Mouse (Mus musculus): ENCODE measurements around the gene Nsrp1.
A peak's percentile ranks its signal among the peaks of the same experiment; 100 is the strongest.
"Not testable (repeated sequence)": the region's sequence is repeated elsewhere in the genome, so short reads cannot be mapped to it uniquely, and the experiment has no call there.

Nsrp1 gene

DNA sequence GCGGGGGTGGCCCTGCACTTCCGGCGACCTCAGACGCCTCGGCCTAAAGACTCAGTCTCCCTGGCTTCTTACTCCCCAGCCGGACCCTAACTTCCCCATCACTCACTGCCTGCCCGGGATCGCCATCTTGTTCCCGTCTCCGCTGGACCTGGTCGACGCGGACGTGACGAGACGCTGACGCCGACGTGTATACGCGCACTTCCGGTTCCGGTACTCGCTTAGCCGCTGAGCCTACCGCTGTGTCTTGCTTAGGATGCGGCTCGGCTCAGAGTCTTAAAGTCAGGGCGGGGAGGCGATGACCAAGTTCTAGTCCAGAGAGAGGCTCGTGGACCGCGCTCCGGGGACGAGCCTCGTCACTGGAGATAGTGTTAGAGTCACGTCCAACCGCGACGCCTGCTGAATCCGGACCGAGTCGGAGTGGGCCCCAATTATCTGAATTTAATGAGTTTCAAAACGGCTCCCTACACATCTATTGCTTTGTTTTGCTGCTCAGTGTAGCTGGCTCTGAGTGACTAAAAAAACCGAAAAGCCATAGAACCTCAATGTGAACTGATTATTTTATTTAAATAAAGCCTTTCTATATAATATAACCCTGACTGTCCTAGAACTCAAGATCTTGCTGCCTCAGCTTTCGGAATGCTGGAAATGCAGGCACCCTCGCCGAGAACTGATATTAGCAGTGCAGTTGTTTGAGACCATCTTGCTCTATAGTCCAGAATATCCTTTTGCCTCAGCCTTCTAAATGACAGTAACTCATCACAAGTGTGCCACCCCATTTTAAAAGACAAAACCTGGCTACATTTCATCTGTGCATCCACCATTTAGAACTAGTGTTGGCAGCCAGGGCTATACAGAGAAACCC is at the start of gene Nsrp1:
Gene Nsrp1 (minus strand): TSS at position 163 of the 862 bp plus-strand sequence.
- DNase-seq (ENCODE audit: low spot score in 2 of 2), result peak; percentile 82 to 92

DNA sequence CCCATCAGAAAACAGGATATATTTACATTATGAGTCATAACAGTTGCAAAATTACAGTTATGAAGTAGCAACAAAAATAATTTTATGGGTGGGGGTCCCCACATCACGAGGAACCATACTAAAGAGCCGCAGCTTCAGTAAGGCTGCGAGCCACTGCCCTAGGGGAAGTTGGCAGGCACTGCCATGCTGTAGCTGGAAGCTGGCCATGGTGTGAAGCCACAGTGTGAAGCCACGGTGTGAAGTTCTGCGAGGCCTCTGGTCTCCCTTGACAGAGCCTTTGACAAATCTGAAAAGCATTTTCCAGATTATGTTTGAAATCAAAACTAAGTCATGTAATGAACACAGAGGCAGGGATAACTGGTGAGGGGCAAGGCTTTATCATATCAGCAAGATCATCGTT is 32.9 kb upstream of the Nsrp1 start:
- DNase-seq (ENCODE audit: low spot score in 2 of 2), result no peak

DNA sequence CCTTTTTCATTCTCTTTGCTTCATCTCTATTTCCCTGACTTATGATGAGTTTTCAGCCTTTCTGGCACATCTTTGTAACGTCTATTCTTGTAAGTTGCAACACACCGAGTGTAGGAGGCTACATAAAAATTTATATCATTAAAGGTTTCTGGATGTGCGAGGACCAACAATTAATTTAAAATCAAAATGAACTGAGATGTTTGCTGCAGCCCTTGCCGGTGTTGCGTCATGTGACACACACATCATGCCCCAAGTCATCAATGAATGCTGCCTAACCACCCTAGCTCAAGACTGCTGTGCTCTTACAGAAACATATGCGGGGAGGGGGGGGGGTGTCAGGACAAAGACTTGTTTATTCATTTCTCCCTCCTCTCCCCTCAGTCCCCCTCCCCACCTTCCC is 30.2 kb upstream of the Nsrp1 start:
- DNase-seq (ENCODE audit: low spot score in 2 of 2), result no peak

DNA sequence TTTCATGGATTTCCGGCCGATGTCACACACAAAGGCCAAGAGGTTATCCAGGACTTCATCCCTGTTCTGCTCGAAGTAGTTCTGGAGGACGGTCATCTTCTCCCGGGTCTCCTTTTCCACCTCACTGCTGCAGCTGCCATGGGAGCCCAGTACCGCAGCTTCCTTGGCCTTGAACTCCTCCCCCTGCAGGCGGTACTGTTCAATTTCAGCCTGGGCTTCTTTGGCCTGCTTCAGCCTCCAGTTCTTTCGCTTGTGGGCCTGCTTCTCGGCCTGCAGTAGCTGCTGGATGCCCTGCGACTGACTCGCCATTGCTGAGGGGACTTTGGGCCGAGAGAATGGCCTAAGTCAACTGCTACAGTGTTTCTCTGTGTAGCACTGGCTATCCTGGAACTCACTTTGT is 29.6 kb upstream of the Nsrp1 start:
- not testable (repeated sequence) for DNase-seq (ENCODE audit: low spot score in 2 of 2)

DNA sequence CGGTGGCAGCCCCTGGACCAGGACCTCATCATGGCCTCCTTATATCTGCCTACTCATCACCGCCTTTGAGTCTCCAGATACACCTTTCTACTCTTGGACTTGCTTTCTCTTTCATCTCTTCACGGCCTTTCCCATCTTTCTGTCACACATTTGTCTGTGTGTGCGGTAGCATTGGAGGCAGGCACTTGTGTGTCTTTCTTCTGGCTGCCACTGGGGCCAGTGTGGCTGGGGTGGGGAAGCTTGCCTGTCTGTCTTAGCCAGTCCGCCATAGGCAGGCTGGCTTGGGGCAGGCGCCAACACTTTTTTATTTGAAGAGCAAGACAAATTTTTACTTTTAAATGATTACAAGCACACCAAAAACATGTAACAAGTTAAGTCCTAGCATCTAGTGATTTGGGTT is 28.7 kb upstream of the Nsrp1 start:
- DNase-seq (ENCODE audit: low spot score in 2 of 2), result no peak

DNA sequence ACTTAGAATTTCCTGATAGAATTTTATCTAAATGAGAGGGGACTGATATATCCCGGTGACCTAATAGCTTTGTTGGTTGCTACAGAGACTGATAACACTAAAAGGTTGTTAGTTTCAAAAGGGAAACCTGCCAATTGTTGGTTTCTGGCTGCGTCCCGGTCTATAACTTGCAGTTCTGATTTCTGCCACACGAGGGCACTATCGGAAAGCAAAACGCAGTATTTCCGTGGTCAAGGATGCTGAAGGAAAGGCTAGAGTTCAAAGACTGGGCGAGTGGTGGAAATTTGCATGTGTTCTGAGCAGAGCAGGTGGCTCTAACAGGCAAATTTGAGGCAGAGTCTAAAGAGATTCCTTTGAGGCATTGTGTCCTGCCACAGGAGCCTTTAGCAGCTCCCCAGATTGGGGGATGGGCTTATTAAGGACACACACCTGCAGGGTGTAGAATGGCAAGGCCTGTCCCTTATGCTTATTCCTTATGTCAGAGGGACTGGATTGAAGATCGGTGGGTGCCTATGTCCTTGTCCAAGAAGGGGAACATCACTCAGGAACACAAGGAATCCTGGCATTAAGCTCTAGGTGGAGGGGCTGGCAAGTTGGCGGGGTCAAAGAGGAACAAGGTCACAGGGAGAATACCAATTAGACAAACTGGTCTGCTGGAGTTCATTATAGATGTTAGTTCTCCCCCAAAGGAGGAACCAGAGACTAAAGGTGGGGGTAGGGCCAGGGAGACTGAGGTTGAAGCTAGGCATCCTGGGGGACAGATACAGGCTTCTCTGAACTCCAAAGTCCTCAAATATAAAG is 22.1 kb upstream of the Nsrp1 start:
- peak; percentile 58 to 83 for DNase-seq (ENCODE audit: low spot score in 2 of 2)

DNA sequence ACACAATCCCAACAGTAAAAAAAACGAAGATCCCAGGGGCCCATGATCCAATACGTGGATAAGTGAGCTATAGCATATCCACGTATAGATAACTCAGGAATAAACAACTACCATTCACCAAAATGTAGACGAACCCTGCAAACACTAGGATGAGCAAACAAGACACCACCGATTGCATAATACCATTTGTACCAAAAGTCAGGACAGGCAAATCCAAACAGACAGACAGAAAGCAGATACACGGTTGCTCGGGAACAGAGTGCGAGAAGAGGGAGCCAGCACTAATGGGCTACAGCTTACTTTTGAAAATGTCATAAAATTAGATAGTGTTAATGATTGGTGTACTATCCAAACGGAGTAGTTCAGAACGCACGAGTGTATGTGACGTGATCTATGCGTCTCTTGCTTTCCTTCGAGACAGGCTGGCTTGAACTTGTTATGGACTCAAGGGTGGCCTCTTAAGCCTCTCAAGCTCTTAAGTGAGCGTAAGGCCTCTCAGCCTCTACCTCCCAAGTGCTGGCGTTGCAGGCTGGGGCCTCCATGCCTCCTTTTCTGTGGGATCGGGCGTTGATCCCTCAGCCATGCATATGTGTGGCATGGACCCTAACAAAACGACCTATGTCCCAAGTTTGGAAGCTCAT is 20.2 kb upstream of the Nsrp1 start:
- DNase-seq (ENCODE audit: low spot score in 2 of 2), result no peak

DNA sequence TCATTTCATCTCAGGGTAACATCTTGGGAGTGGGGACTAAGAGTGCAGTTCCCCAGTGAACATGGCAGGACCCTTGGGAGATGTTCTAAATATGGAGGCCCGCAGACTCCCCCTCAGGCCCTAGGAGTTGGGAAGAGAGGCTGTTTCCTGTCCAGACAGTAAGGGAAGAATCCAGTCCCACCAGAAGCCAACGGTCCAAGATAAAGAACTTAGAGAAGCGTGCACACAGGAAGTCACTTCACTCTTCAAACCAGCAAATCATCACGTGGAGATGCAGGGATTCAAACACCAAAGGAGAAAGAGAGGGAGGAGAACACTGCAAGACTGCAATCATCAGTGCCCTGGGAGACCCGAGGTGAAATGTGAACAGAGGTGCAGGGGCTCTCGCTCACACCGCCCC is 18.8 kb upstream of the Nsrp1 start:
- no peak for DNase-seq (ENCODE audit: low spot score in 2 of 2)

DNA sequence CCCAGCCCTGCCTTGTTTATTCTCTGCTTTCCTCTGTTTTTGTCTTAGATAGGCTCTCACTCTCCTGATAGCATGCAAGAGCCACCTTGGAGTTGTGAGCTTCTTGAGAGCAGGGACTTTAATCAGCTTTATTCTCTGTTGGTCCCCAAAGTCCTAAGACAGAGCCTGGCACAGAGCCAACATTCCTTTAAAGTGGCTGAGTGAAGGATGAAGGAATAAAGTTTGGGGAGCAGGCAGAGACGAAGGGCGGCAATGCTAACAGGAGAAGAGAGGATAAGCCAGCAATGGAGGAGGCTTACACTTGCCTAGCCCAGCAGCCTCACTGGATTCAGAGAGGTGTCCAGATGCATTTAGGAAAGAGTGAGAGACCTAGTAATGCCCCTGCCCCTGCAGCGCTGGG is 18.3 kb upstream of the Nsrp1 start:
- DNase-seq (ENCODE audit: low spot score in 2 of 2), result no peak

DNA sequence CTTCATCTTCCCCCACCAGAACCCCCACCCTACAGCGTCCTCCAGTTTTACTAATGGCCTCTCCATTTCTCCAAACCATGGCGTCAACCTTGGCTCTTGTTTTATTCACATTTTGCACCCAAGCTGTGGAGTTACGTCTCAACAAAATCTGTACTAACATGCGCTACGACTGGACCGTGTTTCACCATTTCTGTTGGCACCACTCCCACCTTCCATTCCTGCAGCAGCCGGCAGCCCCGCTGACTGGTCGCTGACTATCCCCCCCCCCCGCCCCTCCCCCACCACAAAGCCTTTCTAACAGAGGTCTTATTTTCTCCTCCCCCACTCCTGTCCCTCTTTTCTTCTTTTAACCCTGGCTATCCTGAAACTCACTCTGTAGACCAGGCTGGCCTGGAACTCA is 17.0 kb upstream of the Nsrp1 start:
- DNase-seq (ENCODE audit: low spot score in 2 of 2), result no peak

DNA sequence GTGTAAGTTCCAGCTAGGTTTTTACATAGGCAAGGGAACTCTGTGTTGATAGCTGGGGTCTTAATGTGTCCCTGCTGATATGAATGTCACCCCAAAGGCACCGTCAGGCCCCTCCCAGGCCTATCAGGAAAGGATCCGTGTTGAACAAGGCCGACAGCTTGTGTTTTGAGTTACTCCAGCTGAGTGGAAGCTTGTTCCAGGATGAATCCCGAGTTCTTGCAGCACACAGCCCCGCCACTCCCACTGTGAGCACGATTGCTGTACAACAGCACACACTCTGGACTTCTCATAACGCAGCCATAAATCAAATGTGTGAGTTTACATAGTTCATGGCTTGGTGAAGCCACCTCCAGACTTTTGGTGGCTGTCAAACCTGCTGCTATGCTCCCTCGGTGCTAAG is 15.9 kb upstream of the Nsrp1 start:
- DNase-seq (ENCODE audit: low spot score in 2 of 2), result no peak

DNA sequence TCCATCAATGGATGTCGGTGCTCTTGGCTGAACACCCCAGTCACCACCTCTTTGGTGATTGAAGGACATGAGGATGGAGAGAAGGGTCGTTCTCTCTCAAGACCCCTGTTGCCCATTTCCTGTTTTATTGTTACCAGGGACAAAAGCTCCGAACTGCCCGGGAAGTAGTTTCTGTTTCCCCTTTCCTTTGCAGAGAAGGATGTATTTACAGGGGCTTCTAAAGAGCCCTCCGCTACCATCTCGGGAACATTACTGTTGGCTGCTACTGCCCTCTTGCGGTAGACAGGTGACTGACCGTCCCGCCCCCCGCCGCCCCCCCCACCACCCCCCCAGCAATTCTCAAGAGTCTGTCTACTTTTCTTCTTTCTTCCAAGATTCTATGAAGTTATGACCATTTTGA is 15.0 kb upstream of the Nsrp1 start:
- DNase-seq (ENCODE audit: low spot score in 2 of 2), result no peak

DNA sequence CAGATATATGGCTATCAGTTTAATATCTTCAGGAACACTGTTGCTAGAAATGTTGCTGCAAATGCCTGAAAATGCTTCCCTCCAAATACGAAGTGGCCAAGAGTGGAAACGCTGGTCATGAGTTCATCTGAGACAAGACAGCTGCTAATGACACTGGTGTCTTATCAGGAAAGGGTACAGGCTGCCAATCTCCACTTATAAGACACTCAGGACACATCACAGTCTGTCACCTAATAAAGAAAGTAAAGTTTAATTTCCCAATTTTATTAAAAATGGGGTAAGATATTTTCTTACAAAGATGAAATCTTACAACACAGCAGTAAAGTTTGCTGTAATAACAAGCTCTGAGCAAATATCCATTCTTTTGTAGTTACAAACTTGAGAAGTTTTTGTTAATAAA is 10.9 kb upstream of the Nsrp1 start:
- DNase-seq (ENCODE audit: low spot score in 2 of 2), result no peak

DNA sequence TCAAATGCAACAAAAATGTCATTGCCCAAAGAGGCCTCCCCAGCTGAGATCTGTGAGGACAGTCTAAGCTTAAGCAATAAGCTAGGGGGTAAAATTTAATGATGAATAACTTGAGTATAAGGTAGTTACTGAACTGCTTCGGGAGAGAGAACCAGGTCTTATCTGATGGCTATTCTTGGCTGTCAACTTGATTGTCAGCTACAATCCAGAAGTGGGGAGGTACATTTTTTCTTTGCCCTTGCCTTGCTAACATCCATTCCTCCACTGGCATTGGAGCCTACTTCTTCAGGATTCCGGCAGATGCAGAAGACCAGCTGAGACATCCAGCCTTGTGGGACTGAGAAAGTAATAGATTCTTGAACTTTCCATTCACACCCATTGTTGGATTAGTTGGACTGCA is 8.8 kb upstream of the Nsrp1 start:
- DNase-seq (ENCODE audit: low spot score in 2 of 2), result no peak

DNA sequence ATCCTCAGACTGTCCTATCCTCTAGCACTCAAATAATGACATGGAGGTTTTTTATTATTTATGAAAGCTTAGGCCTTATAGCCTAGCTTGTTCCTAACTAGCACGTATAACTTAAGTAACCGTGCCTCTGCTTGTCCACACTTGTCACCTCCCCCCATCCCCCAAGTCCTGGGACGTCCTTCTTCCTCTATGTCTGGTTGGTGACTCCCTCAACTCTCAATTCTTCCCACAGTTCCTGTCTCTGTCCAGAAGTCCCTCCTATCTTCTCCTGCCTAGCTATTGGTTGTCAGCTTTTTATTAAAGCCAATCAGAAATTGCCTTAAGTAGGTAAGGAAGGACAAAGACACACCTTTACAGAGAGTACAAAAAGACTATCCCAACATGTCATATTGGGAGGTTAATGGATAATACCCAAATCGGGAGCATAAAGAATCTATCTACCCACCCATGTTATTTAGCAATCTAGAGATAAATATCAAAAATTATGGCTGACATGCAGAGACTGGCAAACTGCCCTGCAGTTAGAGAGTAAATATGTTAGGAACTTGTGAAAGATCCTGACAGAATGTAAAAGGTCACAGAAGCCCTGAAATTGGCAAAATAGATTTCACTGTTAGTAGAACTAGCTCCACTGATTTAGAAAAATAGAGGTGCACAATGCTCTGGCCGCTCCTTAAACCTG is 5.9 kb upstream of the Nsrp1 start:
- no peak for DNase-seq (ENCODE audit: low spot score in 2 of 2)

DNA sequence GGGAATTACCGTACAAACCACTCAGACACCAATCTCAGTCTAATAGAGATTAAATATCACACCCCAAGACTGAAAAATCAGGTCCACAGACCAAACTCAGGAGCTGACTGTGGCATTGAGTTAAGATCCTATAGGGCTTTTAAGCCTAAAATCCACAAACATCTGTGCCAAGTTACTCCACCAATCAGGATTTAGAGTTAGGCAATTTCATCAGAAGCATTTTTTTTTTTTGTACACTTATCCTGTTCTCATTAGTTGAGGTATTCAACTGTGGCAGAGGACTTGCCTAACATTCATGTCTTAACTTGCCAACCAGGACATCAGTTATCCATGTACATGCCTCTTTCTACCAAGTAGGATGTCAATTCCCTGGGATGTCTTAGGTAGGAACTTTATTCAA is 1.1 kb upstream of the Nsrp1 start:
- no peak for DNase-seq (ENCODE audit: low spot score in 2 of 2)

DNA sequence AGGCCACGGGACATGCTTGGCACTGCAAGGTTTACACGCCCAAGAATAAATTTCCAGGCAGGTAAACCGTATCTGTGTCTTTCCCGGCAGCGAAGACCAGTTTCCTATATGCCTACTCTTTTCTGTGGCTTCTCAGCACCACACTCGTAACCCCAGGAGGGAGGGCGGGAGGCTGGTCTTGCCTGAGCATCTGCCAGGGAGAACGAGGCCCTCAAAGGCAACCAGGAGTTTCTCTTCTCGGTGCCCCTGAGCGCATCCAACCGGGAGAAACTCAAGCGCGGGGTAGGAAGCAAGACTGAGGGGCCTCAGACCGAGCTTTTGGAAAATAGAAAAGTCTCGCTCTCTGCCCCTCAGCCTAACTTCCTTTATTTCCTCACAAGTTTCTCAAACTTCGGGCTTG is 443 bp downstream of the Nsrp1 start:
- DNase-seq (ENCODE audit: low spot score in 2 of 2), result no peak

DNA sequence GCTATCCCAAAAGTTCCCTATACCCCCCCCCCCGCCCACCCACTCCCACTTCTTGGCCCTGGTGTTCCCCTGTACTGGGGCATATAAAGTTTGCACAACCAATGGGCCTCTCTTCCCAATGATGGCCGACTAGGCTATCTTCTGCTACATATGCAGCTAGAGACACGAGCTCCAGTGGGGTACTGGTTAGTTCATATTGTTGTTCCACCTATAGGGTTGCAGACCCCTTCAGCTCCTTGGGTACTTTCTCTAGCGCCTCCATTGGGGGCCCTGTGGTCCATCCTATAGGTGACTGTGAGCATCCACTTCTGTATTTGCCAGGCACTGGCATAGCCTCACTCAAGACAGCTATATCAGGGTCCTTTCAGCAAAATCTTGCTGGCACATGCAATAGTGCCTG is 904 bp downstream of the Nsrp1 start:
- DNase-seq (ENCODE audit: low spot score in 2 of 2), result not testable (repeated sequence)

DNA sequence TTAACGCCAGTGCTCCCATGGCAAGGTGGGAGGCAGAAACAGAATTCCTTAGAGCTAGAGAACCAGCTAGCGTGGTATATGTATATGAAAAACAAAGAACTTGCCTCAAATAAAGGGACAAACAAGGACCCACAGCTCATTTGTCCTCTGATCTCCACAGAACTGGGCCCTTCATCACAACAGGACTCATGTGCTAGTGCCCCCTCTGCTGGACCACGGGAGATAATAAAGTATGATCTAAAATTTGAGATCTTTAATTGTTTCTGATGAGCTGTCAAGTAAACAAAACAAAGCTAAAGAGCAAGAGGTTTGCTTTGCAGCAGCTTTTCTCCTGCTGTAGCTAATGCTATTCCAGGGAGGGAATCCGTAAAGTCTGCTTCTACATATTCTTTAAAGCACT is 7.5 kb downstream of the Nsrp1 start:
- no peak for DNase-seq (ENCODE audit: low spot score in 2 of 2)

DNA sequence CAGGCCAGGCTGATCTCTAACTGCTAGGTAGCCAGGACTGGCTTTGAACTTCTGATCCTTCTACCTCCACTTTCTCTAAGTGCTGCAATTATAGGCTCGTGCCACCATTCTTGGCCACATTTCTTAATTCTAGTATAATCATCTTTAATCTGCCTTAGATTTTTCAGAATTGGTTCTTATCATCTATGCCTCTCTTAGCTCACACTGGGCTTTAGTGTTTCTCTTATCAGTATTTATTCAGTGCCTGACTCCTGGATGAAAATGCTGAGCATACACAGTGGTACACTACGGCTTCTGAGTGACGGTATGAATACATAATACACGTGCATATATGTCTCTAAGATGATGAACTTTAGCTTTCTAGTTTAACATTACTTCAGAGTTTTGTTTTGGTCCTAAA is 9.4 kb downstream of the Nsrp1 start:
- DNase-seq (ENCODE audit: low spot score in 2 of 2), result no peak

DNA sequence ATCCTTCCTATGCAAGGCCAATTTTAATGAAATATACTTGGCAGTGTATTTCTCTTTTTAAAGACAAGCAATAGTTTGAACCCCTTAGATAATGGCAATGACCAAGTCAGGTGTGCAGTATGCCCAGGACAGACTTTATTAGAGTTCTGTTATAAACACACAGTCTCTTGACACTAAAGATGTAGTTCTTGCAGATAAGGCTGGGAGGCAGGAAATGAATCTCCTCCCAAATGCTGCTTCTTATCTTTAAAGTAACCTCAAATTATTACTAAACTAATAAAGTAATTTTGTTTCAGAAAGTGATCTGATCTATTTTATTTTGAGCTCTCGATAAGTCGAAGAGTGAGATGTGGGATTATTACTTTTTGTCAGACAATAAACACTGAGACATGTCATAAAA is 14.8 kb downstream of the Nsrp1 start:
- no peak for DNase-seq (ENCODE audit: low spot score in 2 of 2)

DNA sequence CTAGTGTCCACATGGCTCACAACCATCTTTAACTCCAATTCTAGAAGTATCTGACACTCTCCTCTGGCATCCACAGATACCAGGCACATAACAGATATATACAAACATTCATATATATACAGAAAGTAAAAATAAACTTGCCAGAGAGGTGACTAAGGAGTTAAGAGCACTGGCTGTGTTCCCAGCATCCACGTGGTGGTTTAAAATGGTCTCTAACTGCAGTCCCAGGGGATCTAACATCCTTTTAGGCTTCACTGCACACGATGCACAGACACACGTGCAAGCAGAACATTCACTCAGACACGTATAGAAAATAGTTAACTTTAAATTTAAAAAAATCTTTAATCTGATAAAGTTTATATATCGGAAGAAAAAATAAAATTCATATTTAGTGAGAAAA is 16.3 kb downstream of the Nsrp1 start:
- DNase-seq (ENCODE audit: low spot score in 2 of 2), result no peak
